ENCODE assay signal across 12 mouse cellular contexts in the genomic region with DNA sequence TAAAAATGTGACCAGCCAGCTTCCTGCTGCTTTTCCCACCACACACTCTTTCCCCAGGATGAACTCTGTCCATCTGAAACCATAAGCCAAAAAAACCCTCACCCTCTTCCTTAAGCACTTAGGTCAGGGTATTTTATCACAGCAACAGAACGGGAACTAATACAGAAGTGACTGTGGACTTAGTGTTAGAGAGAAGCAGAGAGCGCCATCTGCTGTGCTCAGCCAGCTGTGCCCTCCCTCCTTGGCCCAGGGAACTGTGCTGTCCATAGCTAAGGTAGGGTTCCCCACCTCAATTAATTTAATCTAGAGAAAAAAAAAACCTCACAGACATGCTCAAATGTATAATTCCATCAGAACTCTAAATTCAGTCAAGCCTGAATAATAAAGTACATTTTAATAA. TPM values are rescaled to one million over a fixed set of nuclear protein-coding genes. Genes with fewer than 3 reads are reported as not detected.
DNase-seq lines count a peak whose midpoint lies in the region; TF ChIP-seq lines count a peak whose summit lies in the region.
"Had no signal": no experiment of that assay in that cellular context is flagged by ENCODE, and none has a peak within 500 bp of the region (broad histone marks: within the 10 kb centered on the region; RNA-seq: fewer than 3 reads in every experiment).

No protein-coding gene starts in this region.

- no peak for DNase-seq in gastrocnemius, adult 2 months
- no peak for DNase-seq in gastrocnemius, postnatal 25 days
- peak; percentile 17 for DNase-seq in lung, postnatal 36 days
- DNase-seq in lung, postnatal 14 days = no peak
- peak; percentile 43 for DNase-seq in MEL-GATA-1-ER (ENCODE audit: extremely low read depth, low read depth)
- DNase-seq in retina, embryonic 14.5 days (ENCODE audit: low spot score) = peak; percentile 45
- DNase-seq in adrenal gland, postnatal 25 days = no peak
- no peak for DNase-seq in layer of hippocampus, adult 18-20 months (ENCODE audit: low spot score in 2 of 2)
- DNase-seq: adrenal gland, postnatal 14 days; kidney, adult 9 months had no signal

- H3K4me3 ChIP-seq in gastrocnemius, adult 2 months = no peak overlapping the region
- H3K4me3 ChIP-seq: heart, embryonic 15.5 days; midbrain, embryonic 12.5 days had no signal

- peak; percentile 34; the same call in 1 of the 2 replicates for TF ChIP-seq CTCF in gastrocnemius, adult 2 months (IDR thresholded peaks at IDR 0.05)

- no peak overlapping the region for H3K27ac ChIP-seq in gastrocnemius, adult 2 months
- H3K27ac ChIP-seq: heart, embryonic 15.5 days; midbrain, embryonic 12.5 days had no signal

- intact Hi-C loops in gastrocnemius, adult 2 months (cut with DNase I) = no loop called here

RNA-seq across cellular contexts. Expression of a gene that starts 6.6 kb away (rescaled TPM):
- total RNA-seq in gastrocnemius, adult 2 months (2021) = 10 to 100 TPM; 22.8 to 29.1 TPM
- total RNA-seq in gastrocnemius, postnatal 25 days (2021) = 10 to 100 TPM; 27.0 to 28.4 TPM
- total RNA-seq in adrenal gland, postnatal 25 days (2021) = 53.0 and 70.8 TPM in 2 replicates
- total RNA-seq in layer of hippocampus, adult 18-20 months (2021) = 10 to 100 TPM in 1 of 2 experiments, 1 to 10 TPM in 1; 8.5 to 10.6 TPM

RNA-seq across cellular contexts. Expression of a gene that starts 26.7 kb away (rescaled TPM):
- total RNA-seq in gastrocnemius, adult 2 months (2021) = 10 to 100 TPM; 34.3 to 41.3 TPM
- total RNA-seq in gastrocnemius, postnatal 25 days (2021) = 10 to 100 TPM; 41.8 to 42.8 TPM
- total RNA-seq in adrenal gland, postnatal 25 days (2021) = 100 and 102 TPM in 2 replicates
- 100 to 1,000 TPM; 163 to 164 TPM for total RNA-seq in layer of hippocampus, adult 18-20 months (2021)

RNA-seq across cellular contexts. Expression of a gene that starts 53.2 kb away (rescaled TPM):
- 10 to 100 TPM; 16.0 to 16.3 TPM for total RNA-seq in gastrocnemius, adult 2 months (2021)
- 10 to 100 TPM; 16.7 to 16.9 TPM for total RNA-seq in gastrocnemius, postnatal 25 days (2021)
- total RNA-seq in adrenal gland, postnatal 25 days (2021) = 108 and 124 TPM in 2 replicates
- total RNA-seq in layer of hippocampus, adult 18-20 months (2021) = 10 to 100 TPM; 90.1 to 93.9 TPM

Comparison
In these comparisons a context has a peak if more than half of its experiments do, and no peak if none do; other contexts are left out.
1. DNase-seq: peak in lung, postnatal 36 days (single experiment), MEL-GATA-1-ER (single experiment) and retina, embryonic 14.5 days (single experiment); none in gastrocnemius, adult 2 months (single experiment), gastrocnemius, postnatal 25 days (single experiment), lung, postnatal 14 days (single experiment), adrenal gland, postnatal 25 days (single experiment) and layer of hippocampus, adult 18-20 months (0 of 2).